Mouse (Mus musculus) spleen, postnatal 14 days (tissue): ENCODE data around the gene Dock2.

Experiments used
- DNase-seq, 2 experiments: peaks; one replicate each; pipeline ENCODE4 v3.0.0; 2021 to 2022; ENCODE audit warnings: low spot score in 2 of 2

The Dock2 gene

GRCm38 (mm10) chr11:34528006-34528405 lies 255.7 kb downstream of the Dock2 start:
- DNase-seq, result no peak

DNA sequence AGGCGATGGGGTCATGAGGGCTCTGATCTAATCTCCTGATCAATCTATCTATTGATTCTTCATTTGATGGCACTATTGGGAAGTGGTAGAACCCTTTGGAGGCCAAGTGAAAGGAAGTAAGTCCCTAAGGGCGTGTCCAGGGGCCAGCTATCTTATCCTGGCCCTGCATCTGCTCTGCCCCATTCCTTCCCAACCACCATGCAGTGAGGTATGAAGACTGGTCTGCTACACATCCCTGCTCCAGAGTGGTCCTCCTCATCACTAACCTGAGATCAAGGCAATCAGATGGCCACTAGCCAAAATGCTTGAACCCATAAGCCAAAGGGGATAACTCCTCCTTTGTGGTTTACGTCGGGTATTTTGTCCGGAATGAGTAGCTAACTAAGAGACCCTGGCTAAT lies 256.5 kb downstream of the Dock2 start:
- DNase-seq, result no peak

DNA sequence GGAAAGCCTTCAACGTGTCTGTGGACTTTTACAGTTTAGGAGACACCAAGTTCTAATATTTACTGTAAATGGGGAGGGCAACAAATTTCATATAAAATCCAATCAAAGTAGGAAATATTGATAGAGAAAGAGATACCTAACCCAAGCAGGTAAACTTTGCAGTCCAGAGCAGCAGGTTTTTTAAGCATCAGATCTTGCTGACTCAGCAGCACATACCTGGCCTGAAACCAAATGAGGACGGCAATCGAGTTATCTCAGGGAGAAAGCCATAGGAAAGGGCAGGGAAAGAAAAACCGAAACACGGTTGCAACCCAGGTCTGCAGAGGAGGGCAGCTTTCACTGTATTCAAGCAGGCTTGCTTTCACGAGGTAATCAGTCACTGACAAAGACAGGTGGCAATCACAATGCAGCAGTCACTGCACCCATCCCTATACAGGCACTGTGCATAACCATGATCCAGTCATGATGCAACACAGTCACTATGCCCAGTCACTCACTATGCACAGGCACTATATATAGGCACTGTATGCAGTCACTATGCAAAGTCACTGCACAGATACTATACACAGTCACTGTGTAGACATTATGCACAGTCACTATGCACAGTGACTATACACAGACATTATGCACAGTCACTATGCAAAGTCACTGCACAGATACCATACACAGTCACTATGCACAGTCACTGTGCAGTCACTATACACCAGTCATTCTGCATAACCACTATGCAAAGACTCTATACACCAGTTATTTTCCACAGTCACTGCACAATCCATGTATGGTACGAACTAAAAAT lies 258.4 kb downstream of the Dock2 start:
- no peak for DNase-seq

GRCm38 (mm10) chr11:34524586-34524985 lies 259.1 kb downstream of the Dock2 start:
- DNase-seq, result no peak

DNA sequence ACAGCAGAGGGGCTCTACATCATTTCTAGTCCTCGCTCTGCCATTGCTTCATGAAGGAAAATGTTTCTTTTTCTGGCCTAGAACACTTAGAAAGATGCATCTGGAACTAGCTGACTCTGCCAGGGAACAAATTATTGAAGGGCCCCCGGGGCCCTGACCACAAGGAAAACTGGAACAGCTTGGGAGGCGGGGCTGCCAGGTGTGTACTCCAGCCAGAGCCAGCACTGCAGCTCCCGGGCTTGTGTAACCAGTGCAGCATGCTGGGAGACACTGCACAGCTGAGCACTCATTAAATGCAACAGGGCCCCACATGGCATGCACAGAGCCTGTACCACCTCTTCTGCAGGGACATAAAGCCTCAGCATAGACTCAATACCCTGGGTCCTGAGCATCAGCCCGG lies 265.1 kb downstream of the Dock2 start:
- no peak for DNase-seq

DNA sequence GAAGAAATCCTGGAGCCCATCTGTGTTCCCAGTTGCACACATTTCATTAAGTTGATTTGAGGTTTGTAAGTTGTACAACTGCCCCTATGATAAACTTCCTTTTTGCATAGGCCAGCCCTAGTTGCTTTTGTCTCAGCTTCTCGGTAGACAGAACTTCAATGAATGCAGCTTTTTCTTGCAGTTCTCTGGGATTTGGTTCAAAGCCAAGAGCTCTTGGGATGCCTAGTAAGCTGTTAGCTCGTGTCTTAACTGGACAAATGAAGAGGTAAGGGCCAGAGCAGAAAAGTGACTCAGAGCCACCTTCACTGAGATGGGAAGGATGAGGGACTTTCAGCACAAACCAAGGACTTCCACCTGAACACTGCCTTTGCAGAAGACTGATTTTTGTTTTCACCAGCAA lies 266.7 kb downstream of the Dock2 start:
- DNase-seq, result no peak

DNA sequence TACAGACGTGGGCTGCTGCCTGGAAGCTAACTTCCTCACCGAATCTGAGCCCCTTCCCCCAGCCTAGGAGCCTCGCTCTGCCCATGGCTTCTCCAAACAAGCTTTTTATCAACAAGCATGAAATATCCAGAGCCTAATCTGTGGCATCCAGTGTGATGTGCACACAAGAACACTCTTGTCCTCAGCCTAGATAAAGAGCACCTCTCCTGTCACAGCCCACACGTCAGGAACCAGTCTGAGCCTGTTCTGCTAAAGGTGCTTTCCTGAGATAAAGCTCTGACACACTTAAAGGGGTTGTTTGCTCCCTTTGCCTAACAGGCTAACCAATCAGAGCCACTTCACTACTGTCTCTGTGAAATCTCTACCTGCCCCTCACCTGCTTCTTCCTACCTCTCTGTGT lies 268.4 kb downstream of the Dock2 start:
- DNase-seq, result no peak

GRCm38 (mm10) chr11:34506390-34506789 lies 277.3 kb downstream of the Dock2 start:
- no peak for DNase-seq

DNA sequence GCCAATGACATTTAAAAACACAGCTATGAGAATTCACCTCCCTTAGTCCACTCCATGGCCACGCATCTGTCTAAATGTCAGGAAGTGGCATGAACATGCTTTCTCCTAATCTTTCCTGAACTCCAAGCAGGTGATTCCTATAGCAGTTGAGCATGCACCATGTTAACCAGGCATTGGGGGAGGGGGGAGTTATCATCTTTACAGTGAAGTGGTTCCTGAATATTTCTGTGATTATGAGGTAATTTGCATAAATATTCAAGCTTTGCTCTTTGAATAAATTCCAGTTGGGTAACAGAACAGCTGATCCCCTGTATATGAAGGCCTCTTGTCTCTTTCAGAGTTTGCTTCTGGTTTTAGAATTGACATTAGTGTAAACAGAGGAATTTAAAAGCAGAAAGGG lies 284.0 kb downstream of the Dock2 start:
- no peak for DNase-seq

GRCm38 (mm10) chr11:34494682-34495081 lies 289.0 kb downstream of the Dock2 start:
- no peak for DNase-seq

DNA sequence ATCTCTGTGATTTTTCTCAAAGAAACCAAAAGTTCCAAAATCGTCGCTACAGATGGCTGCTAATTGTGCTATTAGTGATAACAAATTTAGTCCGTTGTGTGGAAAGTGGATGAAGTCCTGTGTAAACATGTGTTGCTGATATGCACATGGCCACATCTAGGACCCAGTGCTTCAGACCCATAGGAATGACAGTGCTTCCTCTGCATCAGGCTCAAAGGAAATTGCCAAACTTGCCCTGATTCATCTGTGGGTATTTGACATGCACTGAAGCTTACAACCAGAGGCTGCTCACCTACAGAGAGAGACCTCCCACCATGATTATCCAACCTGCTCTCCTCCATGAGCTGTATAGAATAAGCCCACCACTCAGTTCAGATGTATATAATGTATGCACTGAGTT lies 290.7 kb downstream of the Dock2 start:
- DNase-seq, result no peak

- no peak for DNase-seq
Observed at GRCm38 (mm10) chr11:34492223-34492622, 291.5 kb downstream of the Dock2 start.

GRCm38 (mm10) chr11:34489548-34489947 lies 294.1 kb downstream of the Dock2 start:
- no peak for DNase-seq

DNA sequence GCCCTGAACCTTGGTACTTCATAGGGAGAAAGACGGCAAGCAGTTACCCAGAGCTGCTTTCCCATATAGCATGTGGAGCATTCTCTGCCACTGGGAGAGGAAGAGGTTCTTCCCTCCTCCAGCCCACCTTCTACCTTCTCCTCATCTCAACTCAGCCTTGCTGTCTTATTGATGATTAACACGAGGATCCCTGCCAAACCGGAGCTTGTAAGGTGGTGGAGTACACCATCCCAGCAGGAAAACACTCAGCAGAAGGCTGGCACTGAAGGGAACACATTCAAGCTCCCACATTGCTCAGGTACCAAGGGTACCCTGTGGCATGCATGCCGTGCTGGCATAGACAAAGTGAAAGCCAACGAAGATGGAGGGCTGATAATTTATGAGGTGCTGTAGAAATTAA lies 304.4 kb downstream of the Dock2 start:
- no peak for DNase-seq

- DNase-seq, result no peak
Observed at GRCm38 (mm10) chr11:34469792-34470191, 313.9 kb downstream of the Dock2 start.

- DNase-seq, result no peak
Observed at GRCm38 (mm10) chr11:34468571-34468970, 315.1 kb downstream of the Dock2 start.

GRCm38 (mm10) chr11:34467056-34467455 lies 316.6 kb downstream of the Dock2 start:
- no peak for DNase-seq

GRCm38 (mm10) chr11:34449944-34450343 lies 333.7 kb downstream of the Dock2 start:
- no peak for DNase-seq

DNA sequence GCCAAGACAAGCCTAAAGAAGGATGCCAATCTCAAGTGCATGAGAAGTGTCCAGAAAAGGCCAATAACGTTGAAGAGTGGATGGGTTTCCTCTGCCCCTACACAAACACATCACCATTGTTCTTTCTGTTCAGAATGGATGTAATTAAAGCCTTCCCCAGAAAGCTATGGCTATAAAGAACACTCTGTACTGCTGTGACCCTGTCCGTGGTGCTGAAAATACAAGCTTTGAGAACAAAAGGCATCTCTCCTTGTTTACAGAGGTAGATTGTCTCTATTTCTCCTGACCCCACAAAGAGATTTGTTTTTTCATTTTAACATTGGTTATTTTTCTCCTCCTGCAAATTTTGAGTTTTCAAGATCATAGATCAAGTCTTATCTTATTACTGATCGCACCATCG lies 335.8 kb downstream of the Dock2 start:
- no peak for DNase-seq

GRCm38 (mm10) chr11:34438429-34438828 lies 345.3 kb downstream of the Dock2 start:
- no peak for DNase-seq

GRCm38 (mm10) chr11:34437446-34437845 lies 346.2 kb downstream of the Dock2 start:
- DNase-seq, result no peak

DNA sequence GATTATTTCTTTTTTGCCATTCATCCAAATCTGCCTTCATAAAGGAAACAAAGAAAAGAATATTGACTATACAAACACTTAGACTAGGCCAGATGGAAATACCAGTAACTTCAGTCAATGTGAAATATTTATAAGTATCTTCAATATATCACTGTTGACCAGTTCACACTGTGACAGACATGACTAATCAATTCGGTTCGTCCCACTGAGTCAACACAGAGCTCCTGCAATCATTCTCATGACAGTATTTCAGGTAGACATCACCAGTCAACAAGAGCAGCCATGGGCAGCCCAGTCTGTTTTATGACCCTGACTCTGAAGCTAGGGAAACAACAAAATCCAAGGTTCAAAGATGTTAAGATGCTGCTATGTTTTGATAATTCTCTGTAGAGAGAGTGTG lies 351.7 kb downstream of the Dock2 start:
- DNase-seq, result no peak

- no peak for DNase-seq
Observed at GRCm38 (mm10) chr11:34431371-34431770, 352.3 kb downstream of the Dock2 start.

- no peak for DNase-seq
Observed at GRCm38 (mm10) chr11:34430940-34431339, 352.8 kb downstream of the Dock2 start.
